Mouse (Mus musculus) liver, postnatal 0 days (tissue): ENCODE measurements at regions not wholly inside any gene's neighbourhood (a gene's known extent, or its start where the extent isn't known, plus 50 kb on each side); places are given as distances from the start of the nearest gene placed in this dataset.

Experiments used
- CTCF ChIP-seq: sonication (generic); IDR thresholded peaks from 2 replicates; pipeline ENCODE4 v1.5.1; 2016; ENCODE audit warnings: antibody characterized with exemption, low read depth
- EP300 ChIP-seq: IDR thresholded peaks from 2 replicates; pipeline ENCODE4 v1.6.1; 2016; ENCODE audit warnings: antibody characterized with exemption, low read depth, mild to moderate bottlenecking

GRCm38 (mm10) chr1:176446735-176447134 lies 171.6 kb upstream of the Pld5 start:
- TF ChIP-seq CTCF (no peak), EP300 (no peak)
